15 mouse cellular contexts compared by ENCODE assay signal in the genomic region with DNA sequence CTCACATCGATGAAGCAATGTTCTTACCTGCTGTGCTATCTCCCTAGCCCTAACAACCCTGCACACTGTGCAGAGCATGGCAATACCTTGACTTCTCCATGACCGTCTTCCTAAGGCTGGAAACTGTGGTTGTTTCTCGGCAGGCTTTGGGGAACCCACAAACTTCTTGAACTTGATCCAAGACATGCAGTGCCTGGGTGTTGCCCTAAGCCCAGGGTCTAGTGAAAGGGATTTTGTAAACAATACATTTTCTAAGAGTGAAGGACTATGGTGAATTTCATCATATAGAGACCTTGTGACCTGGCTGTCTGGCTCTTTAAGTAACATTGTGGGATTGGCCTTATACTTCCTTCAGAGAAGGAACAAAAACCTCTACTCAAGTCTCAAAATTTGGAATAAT. TPM values are rescaled to one million over a fixed set of nuclear protein-coding genes. Genes with fewer than 3 reads are reported as not detected.
DNase-seq lines count a peak whose midpoint lies in the region; ATAC-seq and TF ChIP-seq lines count a peak whose summit lies in the region.
"Had no signal": no experiment of that assay in that cellular context is flagged by ENCODE, and none has a peak within 500 bp of the region (broad histone marks: within the 10 kb centered on the region; RNA-seq: fewer than 3 reads in every experiment).

No protein-coding gene starts in this region.

- H3K27ac ChIP-seq in hindbrain, embryonic 13.5 days: peak overlapping the region; percentile 6; the same call in 1 of the 2 replicates
- H3K27ac ChIP-seq in hindbrain, embryonic 11.5 days (ENCODE audit: low read depth, low read length): no peak overlapping the region
- H3K27ac ChIP-seq in lung, embryonic 15.5 days: peak overlapping the region; percentile 71
- peak overlapping the region; percentile 56 for H3K27ac ChIP-seq in limb, embryonic 14.5 days (replicated peaks; ENCODE audit: low read depth, low read length)
- H3K27ac ChIP-seq in stomach, embryonic 16.5 days (ENCODE audit: low read length): peak overlapping the region; percentile 26; the same call in 1 of the 2 replicates
- H3K27ac ChIP-seq in midbrain, embryonic 11.5 days (ENCODE audit: low read depth, low read length): no peak overlapping the region
- H3K27ac ChIP-seq: kidney, postnatal 0 days had no signal

- ATAC-seq in hindbrain, embryonic 13.5 days (ENCODE audit: low FRiP score): no peak
- no peak for ATAC-seq in hindbrain, embryonic 11.5 days (ENCODE audit: low FRiP score)
- ATAC-seq in lung, embryonic 15.5 days (ENCODE audit: borderline replicate concordance, extremely low read depth, low FRiP score, low TSS enrichment): no peak
- ATAC-seq in limb, embryonic 14.5 days (ENCODE audit: low FRiP score, low read depth): no peak
- ATAC-seq in stomach, embryonic 16.5 days (ENCODE audit: insufficient read depth, low FRiP score): no peak
- no peak for ATAC-seq in midbrain, embryonic 11.5 days (ENCODE audit: low FRiP score)
- ATAC-seq: inflammation-experienced regulatory T-cells, adult 6 months had no signal

- H3K9ac ChIP-seq in hindbrain, embryonic 13.5 days: no peak overlapping the region
- no peak overlapping the region for H3K9ac ChIP-seq in hindbrain, embryonic 11.5 days (ENCODE audit: low read depth, low read length)
- H3K9ac ChIP-seq in lung, embryonic 15.5 days: no peak overlapping the region
- no peak overlapping the region for H3K9ac ChIP-seq in limb, embryonic 14.5 days (ENCODE audit: low read depth, low read length, severe bottlenecking)
- H3K9ac ChIP-seq in stomach, embryonic 16.5 days (ENCODE audit: low read length): no peak overlapping the region
- H3K9ac ChIP-seq in midbrain, embryonic 11.5 days (ENCODE audit: low read length): no peak overlapping the region

- no peak for DNase-seq in hindbrain, embryonic 11.5 days (ENCODE audit: low spot score)
- no peak for DNase-seq in lung, postnatal 25 days (ENCODE audit: low spot score)
- no peak for DNase-seq in limb, embryonic 14.5 days (ENCODE audit: low spot score)
- DNase-seq in midbrain, embryonic 11.5 days (ENCODE audit: low spot score, missing footprints): no peak
- no peak for DNase-seq in kidney, postnatal 10 days
- DNase-seq: thymus, adult 2 months had no signal

- no peak overlapping the region for H3K4me2 ChIP-seq in hindbrain, embryonic 13.5 days
- no peak overlapping the region for H3K4me2 ChIP-seq in hindbrain, embryonic 11.5 days (replicated peaks; ENCODE audit: low read depth, low read length)
- H3K4me2 ChIP-seq in lung, embryonic 15.5 days: no peak overlapping the region
- H3K4me2 ChIP-seq in limb, embryonic 14.5 days (replicated peaks; ENCODE audit: low read depth, low read length, severe bottlenecking): no peak overlapping the region
- no peak overlapping the region for H3K4me2 ChIP-seq in stomach, embryonic 16.5 days (ENCODE audit: low read depth, low read length)
- H3K4me2 ChIP-seq in midbrain, embryonic 11.5 days: no peak overlapping the region
- H3K4me2 ChIP-seq: liver, embryonic 11.5 days had no signal

- no peak for TF ChIP-seq POLR2A in limb, embryonic 14.5 days (IDR thresholded peaks at IDR 0.05; ENCODE audit: borderline replicate concordance, extremely low read depth, insufficient read depth, insufficient read length)

- no peaks in the 10 kb centered on the region for H3K36me3 ChIP-seq in hindbrain, embryonic 13.5 days
- H3K36me3 ChIP-seq in hindbrain, embryonic 11.5 days (ENCODE audit: control insufficient read depth, insufficient read depth, low read length): no peaks in the 10 kb centered on the region
- H3K36me3 ChIP-seq in lung, embryonic 15.5 days: no peaks in the 10 kb centered on the region
- H3K36me3 ChIP-seq in limb, embryonic 14.5 days (ENCODE audit: control insufficient read depth, insufficient read depth, low read length): no peaks in the 10 kb centered on the region
- no peaks in the 10 kb centered on the region for H3K36me3 ChIP-seq in stomach, embryonic 16.5 days (ENCODE audit: control insufficient read depth, insufficient read depth, low read length)
- H3K36me3 ChIP-seq in midbrain, embryonic 11.5 days (ENCODE audit: control insufficient read depth, insufficient read depth, low read length): no peaks in the 10 kb centered on the region
- H3K36me3 ChIP-seq: G1E had no signal

- 91% methylated on average over 3 of the region's 3 CpGs for WGBS in hindbrain, embryonic 13.5 days
- WGBS in hindbrain, embryonic 11.5 days: 99% methylated on average over 3 of the region's 3 CpGs
- WGBS in lung, embryonic 15.5 days: 51% methylated on average over 3 of the region's 3 CpGs
- 78% methylated on average over 3 of the region's 3 CpGs for WGBS in limb, embryonic 14.5 days
- 72% methylated on average over 3 of the region's 3 CpGs for WGBS in stomach, embryonic 16.5 days
- WGBS in midbrain, embryonic 11.5 days: 94% methylated on average over 3 of the region's 3 CpGs

- H3K4me3 ChIP-seq in hindbrain, embryonic 13.5 days: no peak overlapping the region
- H3K4me3 ChIP-seq in hindbrain, embryonic 11.5 days (ENCODE audit: low read depth, low read length): no peak overlapping the region
- no peak overlapping the region for H3K4me3 ChIP-seq in lung, embryonic 15.5 days
- no peak overlapping the region for H3K4me3 ChIP-seq in limb, embryonic 14.5 days (replicated peaks; ENCODE audit: low read length)
- no peak overlapping the region for H3K4me3 ChIP-seq in stomach, embryonic 16.5 days (replicated peaks; ENCODE audit: low read length)
- no peak overlapping the region for H3K4me3 ChIP-seq in midbrain, embryonic 11.5 days (ENCODE audit: low read depth, low read length)
- H3K4me3 ChIP-seq: erythroblast, embryonic 14.5 days had no signal

- H3K4me1 ChIP-seq in hindbrain, embryonic 13.5 days (replicated peaks): 0 out of 2 replicates have a peak, but pooled peaks cover 10% of the 10 kb centered on the region
- H3K4me1 ChIP-seq in hindbrain, embryonic 11.5 days (replicated peaks; ENCODE audit: control insufficient read depth, insufficient read depth, low read length): no peaks in the 10 kb centered on the region
- H3K4me1 ChIP-seq in lung, embryonic 15.5 days: peaks cover 32% of the 10 kb centered on the region
- H3K4me1 ChIP-seq in limb, embryonic 14.5 days (ENCODE audit: control insufficient read depth, insufficient read depth, low read length): peaks cover 25% of the 10 kb centered on the region
- peaks cover 16% of the 10 kb centered on the region for H3K4me1 ChIP-seq in stomach, embryonic 16.5 days (ENCODE audit: control insufficient read depth, insufficient read depth, low read length)
- no peaks in the 10 kb centered on the region for H3K4me1 ChIP-seq in midbrain, embryonic 11.5 days (ENCODE audit: control insufficient read depth, insufficient read depth, low read length)

- H3K9me3 ChIP-seq in hindbrain, embryonic 13.5 days: no peaks in the 10 kb centered on the region
- H3K9me3 ChIP-seq in hindbrain, embryonic 11.5 days (ENCODE audit: control insufficient read depth, low read length): no peaks in the 10 kb centered on the region
- no peaks in the 10 kb centered on the region for H3K9me3 ChIP-seq in lung, embryonic 15.5 days
- no peaks in the 10 kb centered on the region for H3K9me3 ChIP-seq in limb, embryonic 14.5 days (ENCODE audit: control insufficient read depth, low read length)
- no peaks in the 10 kb centered on the region for H3K9me3 ChIP-seq in stomach, embryonic 16.5 days (replicated peaks; ENCODE audit: control insufficient read depth, low read length)
- H3K9me3 ChIP-seq in midbrain, embryonic 11.5 days (ENCODE audit: control insufficient read depth, low read length): no peaks in the 10 kb centered on the region
- H3K9me3 ChIP-seq: G1E had no signal

- H3K27me3 ChIP-seq in hindbrain, embryonic 13.5 days: no peaks in the 10 kb centered on the region
- H3K27me3 ChIP-seq in hindbrain, embryonic 11.5 days (ENCODE audit: control insufficient read depth, insufficient read depth, low read length): no peaks in the 10 kb centered on the region
- no peaks in the 10 kb centered on the region for H3K27me3 ChIP-seq in lung, embryonic 15.5 days
- H3K27me3 ChIP-seq in limb, embryonic 14.5 days (ENCODE audit: control insufficient read depth, insufficient read depth, low read length): no peaks in the 10 kb centered on the region
- no peaks in the 10 kb centered on the region for H3K27me3 ChIP-seq in stomach, embryonic 16.5 days (ENCODE audit: control insufficient read depth, insufficient read depth, low read length)
- H3K27me3 ChIP-seq in midbrain, embryonic 11.5 days (ENCODE audit: control insufficient read depth, insufficient read depth, low read length): no peaks in the 10 kb centered on the region

RNA-seq across cellular contexts. Expression of a gene that starts 34.6 kb away (rescaled TPM):
- not detected in 2 replicates for polyA plus RNA-seq in hindbrain, embryonic 13.5 days (2015; fragmentation: Nextera tagmentation; extraction: Ambion mirVana)
- not detected in 2 replicates for polyA plus RNA-seq in hindbrain, embryonic 11.5 days (2014; fragmentation: Nextera tagmentation; extraction: Ambion mirVana)
- 0.10 TPM in 1 of 2 replicates, not detected in the other for polyA plus RNA-seq in lung, embryonic 15.5 days (2015; fragmentation: Nextera tagmentation; extraction: Ambion mirVana)
- polyA plus RNA-seq in limb, embryonic 14.5 days (2012; rRNA removed): 9.1 and 12.7 TPM in 2 replicates
- 5.4 and 7.4 TPM in 2 replicates for polyA plus RNA-seq in limb, embryonic 14.5 days (2014; fragmentation: Nextera tagmentation; extraction: Ambion mirVana)
- polyA plus RNA-seq in stomach, embryonic 16.5 days (2015; fragmentation: Nextera tagmentation; extraction: Ambion mirVana): 25.1 and 40.9 TPM in 2 replicates
- polyA plus RNA-seq in midbrain, embryonic 11.5 days (2014; fragmentation: Nextera tagmentation; extraction: Ambion mirVana): not detected in 2 replicates
- polyA plus RNA-seq: erythroblast, embryonic 14.5 days; frontal cortex, adult 2 months; G1E; inflammation-experienced regulatory T-cells, adult 6 months had no signal

Comparison
In these comparisons a context has a peak if more than half of its experiments do, and no peak if none do; other contexts are left out.
1. H3K27ac ChIP-seq: peak in hindbrain, embryonic 13.5 days (single experiment), lung, embryonic 15.5 days (single experiment), limb, embryonic 14.5 days (single experiment) and stomach, embryonic 16.5 days (single experiment); none in hindbrain, embryonic 11.5 days (single experiment) and midbrain, embryonic 11.5 days (single experiment).